7 mouse cellular contexts compared by ENCODE assay signal in genomic region chr5:115118961-115119570, GRCm38 (mm10). TPM values are rescaled to one million over a fixed set of nuclear protein-coding genes. Genes with fewer than 3 reads are reported as not detected.
DNase-seq lines count a peak whose midpoint lies in the region; ATAC-seq lines count a peak whose summit lies in the region.

Gene Acads, minus strand, starts transcription at chr5:115119346.

- no peaks in the 10 kb centered on the region for H3K4me1 ChIP-seq in limb, embryonic 11.5 days (ENCODE audit: control insufficient read depth, insufficient read depth, low read length)
- peaks cover 13% of the 10 kb centered on the region; the same call in 1 of the 2 replicates for H3K4me1 ChIP-seq in midbrain, embryonic 12.5 days

- peak within 1 kb of the TSS; percentile 64 for H3K4me3 ChIP-seq in limb, embryonic 11.5 days (ENCODE audit: low read depth, low read length)
- peak within 1 kb of the TSS; percentile 81 for H3K4me3 ChIP-seq in midbrain, embryonic 12.5 days

- H3K27ac ChIP-seq in limb, embryonic 11.5 days (replicated peaks; ENCODE audit: low read depth, low read length), result no peak within 1 kb of the TSS; the same call in 1 of the 2 replicates
- peak within 1 kb of the TSS; percentile 35; the same call in 1 of the 2 replicates for H3K27ac ChIP-seq in midbrain, embryonic 12.5 days (replicated peaks)

- H3K4me2 ChIP-seq in limb, embryonic 11.5 days (ENCODE audit: low read depth, severe bottlenecking), result peak within 1 kb of the TSS; percentile 71
- peak within 1 kb of the TSS; percentile 77 for H3K4me2 ChIP-seq in midbrain, embryonic 12.5 days (replicated peaks)

- H3K27me3 ChIP-seq in limb, embryonic 11.5 days (ENCODE audit: control insufficient read depth, insufficient read depth, low read length), result no peaks in the 10 kb centered on the region
- H3K27me3 ChIP-seq in midbrain, embryonic 12.5 days, result no peaks in the 10 kb centered on the region

- peak; percentile 88 to 89 for DNase-seq in adrenal gland, adult 18-20 months (ENCODE audit: low spot score in 2 of 2)
- DNase-seq in embryo, embryonic 10.5 days (ENCODE audit: low spot score), result peak; percentile 89
- peak; percentile 89 for DNase-seq in gastrocnemius, postnatal 25 days
- DNase-seq in limb, embryonic 11.5 days (ENCODE audit: low spot score), result peak; percentile 87
- DNase-seq in spleen, adult 12 weeks (ENCODE audit: low spot score), result peak; percentile 84

- ATAC-seq in inflammation-experienced regulatory T-cells, adult 6 months, result peak; percentile 89
- ATAC-seq in limb, embryonic 11.5 days (ENCODE audit: insufficient number of reproducible peaks, low FRiP score, low TSS enrichment, low read depth), result peak; percentile 87
- peak; percentile 85 for ATAC-seq in midbrain, embryonic 12.5 days (ENCODE audit: low FRiP score, low read depth)

- WGBS in limb, embryonic 11.5 days, result 0% methylated on average over 38 of the region's 39 CpGs
- WGBS in midbrain, embryonic 12.5 days, result under 1% methylated on average over 37 of the region's 39 CpGs

- H3K36me3 ChIP-seq in limb, embryonic 11.5 days (ENCODE audit: control insufficient read depth, insufficient read depth, low read length), result peaks cover 9% of the 10 kb centered on the region
- peaks cover 41% of the 10 kb centered on the region for H3K36me3 ChIP-seq in midbrain, embryonic 12.5 days

- H3K9ac ChIP-seq in limb, embryonic 11.5 days (ENCODE audit: low read length), result peak within 1 kb of the TSS; percentile 94
- H3K9ac ChIP-seq in midbrain, embryonic 12.5 days (replicated peaks), result peak within 1 kb of the TSS; percentile 80

- H3K9me3 ChIP-seq in limb, embryonic 11.5 days (ENCODE audit: control insufficient read depth, low read length), result no peaks in the 10 kb centered on the region; the same call in 1 of the 2 replicates
- no peaks in the 10 kb centered on the region for H3K9me3 ChIP-seq in midbrain, embryonic 12.5 days

RNA-seq across cellular contexts. Expression of gene Acads, which starts in this region (rescaled TPM):
- total RNA-seq in adrenal gland, adult 18-20 months (2021), result 100 to 1,000 TPM; 211 to 251 TPM
- 10 to 100 TPM; 65.8 TPM for total RNA-seq in gastrocnemius, postnatal 25 days (2021)
- polyA plus RNA-seq in inflammation-experienced regulatory T-cells, adult 6 months (2017; shearing (Covaris generic)), result 10 to 100 TPM; 11.3 to 20.2 (median 18.8) TPM
- polyA plus RNA-seq in limb, embryonic 11.5 days (2014; fragmentation: Nextera tagmentation; extraction: Ambion mirVana), result 41.5 and 49.3 TPM in 2 replicates
- polyA plus RNA-seq in midbrain, embryonic 12.5 days (2016; fragmentation: Nextera tagmentation; extraction: Ambion mirVana), result 38.1 and 38.5 TPM in 2 replicates
